Mouse (Mus musculus) neutrophil, adult 5-6 weeks (primary cell): Measurements from ENCODE around the gene Fanci. TPM values are rescaled to one million over a fixed set of nuclear protein-coding genes. Genes with fewer than 3 reads are reported as not detected.

ENCODE experiments used
- ATAC-seq: fragments of 151-379, 151-347 bp; 2 replicates; pipeline ENCODE4 v1.8.0; 2017; ENCODE audit warnings: mild to moderate bottlenecking, moderate TSS enrichment; ENCODE audit not compliant: insufficient number of reproducible peaks, poor library complexity, low FRiP score, severe bottlenecking; ENCODE audit errors: extremely low read depth
- total RNA-seq: library from RNA; stranded (forward); fragments of 200-1000 nt; gene quantifications from 2 replicates; pipeline ENCODE4 v1.2.3, GENCODE M21; 2017

The Fanci gene
- 3.4 and 3.9 TPM in 2 replicates for total RNA-seq

DNA sequence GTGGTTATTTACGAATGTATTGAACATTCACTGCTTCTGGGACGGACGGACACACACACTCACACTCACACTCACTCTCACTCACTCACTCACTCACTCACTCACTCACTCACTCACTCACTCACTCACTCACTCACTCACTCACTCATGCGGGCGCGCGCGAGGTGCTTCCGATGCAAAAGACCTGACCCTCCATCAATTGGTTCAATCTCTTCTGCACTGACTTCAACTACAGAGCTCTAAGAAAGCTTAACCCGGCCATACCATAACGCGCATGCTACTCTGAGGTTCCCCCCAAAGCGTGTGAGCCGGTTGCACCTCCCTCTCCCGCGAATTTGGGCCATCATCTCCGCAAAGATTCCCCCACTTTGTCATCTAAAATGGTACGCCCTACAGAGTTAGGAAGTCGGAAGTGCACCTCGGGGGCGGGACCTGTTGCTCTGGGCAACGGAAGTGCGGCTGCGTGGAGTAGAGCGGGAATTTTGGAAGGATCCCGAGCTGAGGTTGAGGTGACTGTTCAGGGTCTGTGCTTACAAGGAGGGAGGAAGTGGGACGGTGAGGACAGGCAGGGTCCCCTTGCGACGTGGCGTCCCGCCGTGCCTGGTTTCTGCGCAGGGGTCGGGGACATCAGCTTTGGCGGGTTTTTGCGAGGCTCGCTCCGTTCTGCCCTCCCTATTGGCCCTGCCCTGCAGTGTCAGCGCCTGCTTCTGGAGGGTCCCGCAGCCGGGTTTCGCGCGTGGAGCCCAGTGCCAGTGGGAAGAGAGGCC, at the start of gene Fanci:
Fanci (plus strand) TSS at position 47 of the 767 bp plus-strand sequence.
- ATAC-seq, result peak; percentile 83

DNA sequence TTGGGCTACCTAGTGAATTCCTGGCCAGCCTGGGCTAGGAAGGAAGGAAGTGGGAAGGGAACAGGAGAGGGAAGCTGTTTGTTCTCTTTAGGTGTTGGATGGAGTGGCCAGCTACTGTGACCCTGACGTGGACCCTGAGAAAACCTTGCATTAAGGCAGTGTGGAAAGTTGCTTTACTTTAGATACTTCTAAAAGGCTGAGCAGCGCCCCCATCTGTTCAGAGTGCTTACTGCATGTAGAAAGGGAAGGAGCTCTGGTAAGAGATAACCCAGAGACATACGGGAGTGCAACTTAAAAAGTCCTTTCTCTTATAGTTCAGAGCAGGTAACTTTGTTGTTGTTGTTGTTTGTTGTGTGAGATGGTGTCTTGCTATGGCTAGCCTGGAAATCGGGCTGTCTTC, 45.8 kb upstream of the Fanci start:
- peak; percentile 44 for ATAC-seq

DNA sequence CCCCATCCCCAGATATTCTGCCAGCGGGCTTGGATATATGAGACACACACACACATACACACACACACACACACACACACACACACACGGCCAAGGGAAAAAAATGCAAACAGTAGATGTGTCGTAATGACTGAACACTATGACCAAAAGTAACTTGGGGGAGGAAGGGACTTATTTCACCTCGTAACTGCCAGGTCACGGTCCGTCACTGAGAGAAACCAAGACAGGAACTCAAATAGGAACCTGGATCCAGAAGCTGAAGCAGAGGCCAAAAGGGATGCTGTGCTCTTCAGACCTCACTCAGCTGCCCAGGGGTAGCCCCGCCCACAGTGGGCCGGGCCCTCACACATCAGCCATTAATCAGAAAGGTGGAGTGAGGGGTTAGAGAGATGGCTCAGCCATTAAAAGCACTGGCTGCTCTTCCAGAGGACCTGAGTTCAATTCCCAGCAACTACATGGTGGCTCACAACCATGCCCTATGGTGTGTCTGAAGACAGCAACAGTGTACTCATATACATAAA, 45.1 kb upstream of the Fanci start:
- ATAC-seq, result peak; percentile 52; the same call in 1 of the 2 replicates

DNA sequence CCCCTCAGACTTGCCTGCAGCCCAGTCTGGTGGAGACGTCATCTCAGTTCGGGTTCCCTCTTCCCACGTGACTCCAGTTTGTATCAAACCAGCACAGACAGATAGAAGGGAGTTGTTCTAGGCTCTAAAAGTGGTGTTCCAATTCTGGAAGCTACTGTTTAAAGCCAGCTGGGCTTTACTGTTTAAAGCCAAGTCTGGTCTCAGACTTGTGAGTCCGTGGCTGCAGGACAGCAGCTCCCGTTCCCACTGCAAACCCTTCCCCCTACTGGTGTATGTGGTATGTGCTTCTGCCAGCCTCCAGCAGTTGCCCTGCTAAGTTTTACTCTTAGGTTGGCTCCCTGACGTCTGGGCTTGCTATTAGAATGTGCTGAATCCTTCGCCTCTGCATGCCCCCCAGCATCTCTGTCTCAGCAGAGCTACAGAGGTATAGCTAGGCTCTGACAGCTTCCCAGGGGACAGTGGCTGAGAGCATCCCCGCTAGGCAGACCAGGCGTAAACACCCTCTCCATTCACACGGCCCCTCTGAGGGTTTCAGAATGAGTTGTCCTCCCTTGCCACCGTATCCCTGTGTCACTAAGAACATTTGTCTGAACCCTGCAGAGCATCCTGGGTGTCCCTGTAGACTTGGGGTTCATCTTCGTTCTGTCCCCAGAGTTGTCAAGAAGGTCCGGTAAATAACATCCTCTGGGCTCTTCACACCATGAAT, 44.5 kb upstream of the Fanci start:
- no peak for ATAC-seq

DNA sequence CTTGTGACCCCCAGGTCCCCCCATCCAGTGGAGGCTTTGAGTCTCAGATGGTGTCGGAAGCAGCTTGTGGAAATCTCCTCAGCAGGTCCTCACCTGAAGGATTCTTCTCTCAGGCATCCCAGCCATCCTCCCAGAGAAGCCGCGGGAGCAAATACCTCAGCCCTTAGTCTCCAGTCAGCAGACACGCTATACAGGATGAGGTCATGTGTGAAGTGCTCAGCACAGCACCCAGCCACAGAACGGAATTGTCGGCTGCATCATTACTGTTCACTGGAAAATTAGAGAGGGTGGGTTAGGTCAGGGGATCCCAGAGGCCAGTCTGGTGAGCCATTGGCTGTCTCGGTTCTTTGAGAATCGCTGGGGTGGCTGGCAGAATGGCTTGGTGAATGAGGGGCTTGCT, 42.9 kb upstream of the Fanci start:
- ATAC-seq, result no peak

DNA sequence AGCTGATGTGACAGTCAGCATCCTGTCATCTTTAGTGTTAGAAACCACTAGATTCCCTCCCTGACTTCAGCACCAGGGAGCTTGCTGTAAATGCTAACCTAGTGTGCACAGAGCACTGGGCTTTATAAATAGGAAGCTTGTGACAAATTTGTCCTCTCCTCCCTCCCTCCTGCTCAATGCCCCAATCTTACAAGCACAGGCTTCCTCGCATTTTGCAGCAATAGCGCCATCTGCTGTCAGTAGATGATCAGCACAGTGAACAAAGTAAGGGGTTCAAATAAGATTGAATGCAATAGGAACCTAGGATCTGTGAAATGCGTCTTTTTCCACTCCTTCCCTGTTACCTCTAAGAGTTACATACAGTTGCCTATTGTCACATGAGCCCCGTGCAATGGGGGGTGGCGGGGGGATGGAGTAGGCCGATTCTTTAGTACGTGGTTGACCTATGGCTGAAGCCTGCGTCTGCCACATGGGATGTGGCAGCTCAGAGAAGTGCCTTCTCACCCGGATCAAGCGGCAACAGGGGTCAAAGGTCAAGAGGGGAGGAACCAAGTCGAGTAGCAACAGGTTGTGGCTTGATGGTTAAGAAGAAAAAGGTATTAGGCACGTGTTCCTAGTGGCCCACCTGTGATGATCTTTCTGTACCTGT, 41.9 kb upstream of the Fanci start:
- ATAC-seq, result peak; percentile 44

DNA sequence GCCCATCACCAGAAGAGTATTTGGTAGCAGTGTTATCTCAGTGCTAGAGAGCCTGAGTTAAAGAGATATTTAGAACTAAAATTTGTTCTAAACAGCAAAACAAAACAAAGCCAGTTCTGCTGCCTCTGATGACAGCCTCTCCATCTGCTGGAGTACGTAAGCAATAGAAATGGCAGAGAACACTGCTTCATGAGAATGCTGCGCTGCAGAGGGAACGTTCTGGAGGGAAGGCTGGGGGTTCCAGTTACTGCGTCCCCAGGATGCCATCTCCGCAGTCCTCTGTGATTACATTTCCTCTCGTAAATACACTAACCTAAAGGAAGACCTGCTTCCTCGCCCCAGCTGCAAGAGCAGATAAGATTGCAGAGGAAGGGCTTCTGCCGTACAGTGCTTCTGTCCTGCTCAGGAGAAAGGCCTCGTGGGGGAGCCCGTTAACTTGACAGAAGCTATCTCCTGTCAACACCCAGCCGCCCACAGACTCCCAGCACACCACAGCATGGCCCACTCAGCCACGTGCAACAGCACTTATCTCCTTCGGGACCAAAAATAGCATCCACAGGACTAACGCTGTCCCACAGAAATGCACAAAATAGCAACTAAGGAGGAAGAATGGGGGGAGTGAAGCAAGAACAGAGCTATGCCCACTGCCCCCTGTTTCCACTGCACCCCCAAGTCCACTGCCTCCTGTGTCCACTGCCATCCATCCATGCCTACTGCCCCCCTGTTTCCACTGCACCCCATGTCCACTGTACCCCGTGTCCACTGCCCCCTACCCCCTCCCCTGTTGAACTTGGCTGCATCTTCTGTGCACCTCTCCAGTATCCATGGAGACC, 33.2 kb upstream of the Fanci start:
- ATAC-seq, result no peak

DNA sequence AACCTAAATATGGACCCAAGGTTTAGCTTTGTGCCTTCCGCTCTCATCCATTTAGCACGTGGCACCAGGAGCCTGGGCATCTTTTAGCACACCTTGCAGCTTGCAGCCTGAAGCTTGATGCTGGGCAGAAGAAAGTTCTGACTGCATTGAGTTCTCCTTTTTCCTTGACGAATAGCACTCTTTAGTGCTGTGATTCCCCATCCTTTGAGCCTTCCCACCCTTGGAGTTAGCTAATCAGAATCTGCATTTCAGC, 32.6 kb upstream of the Fanci start:
- no peak for ATAC-seq

DNA sequence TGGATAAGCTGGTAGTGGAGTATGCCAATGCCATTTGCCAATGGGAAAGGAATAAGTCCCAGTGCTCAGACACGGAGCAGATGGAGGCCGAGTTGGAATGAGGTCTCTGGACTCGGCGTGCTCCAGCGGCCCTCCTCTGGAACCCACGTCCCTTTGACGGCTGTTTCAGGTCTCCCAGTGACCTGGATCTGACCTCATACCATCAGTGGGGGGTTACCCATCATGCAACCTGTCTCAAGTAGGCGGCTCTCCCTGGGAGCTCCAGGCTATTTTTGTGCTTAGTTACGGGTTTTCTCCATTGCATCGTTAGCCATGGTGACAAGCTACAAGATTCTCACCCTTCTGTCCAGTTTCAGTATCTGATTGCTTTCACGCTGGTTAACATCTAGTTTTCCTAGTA, 31.7 kb upstream of the Fanci start:
- no peak for ATAC-seq

DNA sequence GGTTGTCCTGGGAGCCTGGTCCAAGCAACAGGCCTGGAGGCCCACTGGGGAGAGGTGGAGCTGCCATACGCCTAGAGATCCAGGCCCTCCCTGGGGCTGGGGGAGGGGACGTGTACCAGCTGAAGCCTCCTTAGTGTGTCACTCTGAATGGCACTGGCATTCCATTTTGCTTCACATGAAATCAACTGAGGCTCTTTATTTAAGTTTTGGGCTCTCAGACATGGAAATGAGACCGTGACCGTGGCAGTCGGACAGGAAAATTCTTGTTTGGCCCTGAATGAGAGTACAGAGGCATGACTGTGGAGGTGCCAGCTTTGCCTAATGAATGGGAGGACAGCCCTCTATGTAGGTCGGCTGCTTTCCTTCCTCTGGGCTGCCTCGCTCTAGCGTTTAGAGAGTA, 29.5 kb upstream of the Fanci start:
- ATAC-seq, result no peak

DNA sequence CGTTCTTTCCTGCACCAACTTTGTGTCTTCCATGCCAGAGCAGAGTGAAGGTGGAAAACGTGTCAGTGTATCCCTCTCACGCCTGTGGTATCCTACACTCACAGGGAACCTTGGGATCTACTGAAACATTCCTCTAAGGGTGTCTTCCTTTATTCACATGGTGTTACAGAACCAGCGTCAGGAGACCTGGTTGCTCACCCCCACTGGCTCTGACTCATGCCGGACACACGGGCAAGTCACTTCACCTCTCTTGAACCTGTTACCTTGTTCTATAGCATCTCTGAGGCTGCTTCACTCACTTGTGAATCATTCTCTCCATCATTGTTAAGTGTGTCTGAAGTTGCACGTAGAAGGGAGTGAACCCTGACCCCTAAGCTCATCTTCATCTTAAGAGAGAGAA, 28.9 kb upstream of the Fanci start:
- no peak for ATAC-seq

DNA sequence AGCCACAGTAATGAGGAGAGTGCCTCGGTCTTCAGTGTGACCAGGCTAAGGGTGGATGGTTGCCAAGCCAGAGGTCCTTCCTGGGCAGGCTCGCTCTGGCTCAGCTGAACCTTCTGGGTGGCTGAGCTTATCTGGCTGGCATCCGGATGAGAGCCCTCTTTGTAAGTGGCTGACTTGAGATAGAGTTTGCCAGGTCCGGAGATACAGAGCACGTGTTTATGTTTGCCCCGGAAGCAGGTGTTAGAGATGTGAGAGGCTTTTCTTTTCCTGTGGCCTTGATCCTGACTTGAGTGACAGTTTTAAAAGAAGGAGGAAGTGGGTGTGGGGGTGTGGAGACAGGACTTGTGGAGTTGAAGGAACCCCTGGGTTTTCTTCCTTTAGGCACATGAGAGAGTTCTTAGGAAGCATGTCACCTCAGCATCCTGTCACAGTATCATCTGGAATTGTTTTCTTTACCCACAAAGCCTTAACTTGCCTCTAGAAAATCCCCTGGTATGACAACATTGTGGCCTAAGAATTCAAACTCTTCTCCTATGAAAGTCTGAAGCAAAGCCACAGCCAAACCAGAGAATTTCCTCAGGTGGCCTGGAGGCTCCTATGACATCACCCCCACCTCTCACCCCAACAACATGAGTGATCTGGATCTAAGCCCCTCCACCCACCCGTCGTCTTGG, 28.2 kb upstream of the Fanci start:
- ATAC-seq, result peak; percentile 34; the same call in 1 of the 2 replicates

DNA sequence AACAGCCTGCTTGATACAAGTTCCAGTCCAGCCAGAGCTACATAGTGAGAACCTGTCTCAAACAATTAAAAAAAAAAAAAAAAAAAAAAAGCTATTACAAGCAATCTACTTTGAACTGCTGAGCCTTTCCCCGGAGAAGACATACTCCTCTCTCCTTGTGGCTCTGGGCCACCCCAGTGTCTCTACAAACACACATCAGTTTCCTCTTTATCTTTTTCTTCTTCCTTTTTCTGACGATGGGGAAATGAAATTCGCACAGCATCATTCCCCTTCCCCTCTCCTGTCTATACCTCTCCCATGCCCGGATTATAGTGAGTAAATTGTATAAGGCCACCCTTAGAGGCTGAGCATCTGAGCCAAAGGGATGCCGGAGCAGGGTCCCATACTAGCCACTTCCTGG, 23.1 kb upstream of the Fanci start:
- no peak for ATAC-seq

DNA sequence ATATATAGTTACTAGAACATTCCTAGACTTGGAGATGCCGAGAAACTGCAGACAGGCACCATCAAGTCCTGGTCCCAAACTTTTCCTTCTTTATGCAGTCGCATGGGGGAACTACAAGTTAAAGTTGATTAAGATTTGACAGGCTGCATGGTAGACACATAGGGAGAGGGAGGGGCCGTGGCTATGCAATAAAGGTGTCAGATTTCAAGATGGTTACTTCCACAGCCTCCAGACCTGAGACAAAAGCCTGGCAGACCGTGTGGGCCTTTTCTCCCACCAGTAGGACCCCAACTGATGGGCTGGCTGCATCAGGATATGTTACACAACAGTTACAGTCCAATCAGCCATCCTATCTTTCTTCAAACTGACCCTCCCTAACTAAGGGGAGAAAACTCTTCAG, 22.3 kb upstream of the Fanci start:
- ATAC-seq, result no peak

DNA sequence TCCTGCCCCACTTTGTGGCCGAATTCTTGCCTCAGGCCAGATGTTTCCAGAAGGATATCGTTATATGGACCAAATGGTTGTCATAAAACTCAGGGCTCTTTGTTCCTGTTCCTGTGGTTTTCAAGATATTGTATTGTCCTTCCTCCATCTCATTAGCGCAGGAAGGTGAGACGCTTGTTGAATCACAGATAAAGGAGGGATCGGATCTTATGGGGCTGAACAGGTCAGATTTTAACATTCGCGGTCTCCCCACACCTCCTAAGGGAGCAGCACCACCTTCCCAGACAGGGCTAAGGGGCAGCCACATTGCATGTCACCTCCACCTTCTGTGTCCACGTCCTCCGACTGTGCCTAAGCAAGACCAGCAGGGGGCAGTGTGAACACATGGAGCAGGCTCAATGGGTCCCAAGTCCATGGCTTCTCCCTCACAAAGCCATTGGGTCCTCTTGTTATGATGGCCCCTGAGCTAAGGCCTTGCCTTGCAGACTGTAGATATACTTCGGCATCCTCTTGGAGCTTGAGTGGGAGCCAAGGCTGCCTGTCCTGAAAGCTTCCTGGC, 20.3 kb upstream of the Fanci start:
- ATAC-seq, result peak; percentile 86

DNA sequence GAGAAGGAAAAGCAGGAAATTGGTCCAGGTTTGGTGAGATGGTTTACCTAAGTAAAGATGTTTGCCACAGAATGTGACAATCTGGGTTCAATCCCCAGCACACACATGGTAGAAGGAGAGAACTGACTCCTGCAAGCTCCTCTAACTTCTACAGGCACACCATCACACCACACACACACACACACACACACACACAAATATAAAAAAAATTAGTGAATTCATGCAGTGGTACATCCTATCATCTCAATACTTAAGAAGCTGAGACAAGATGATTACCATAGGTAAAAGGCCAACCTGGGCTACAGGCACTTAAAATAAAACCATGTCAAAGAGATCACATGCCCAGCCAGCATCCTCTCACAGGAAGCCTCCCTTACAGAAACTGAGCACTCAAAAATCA, 17.7 kb upstream of the Fanci start:
- no peak for ATAC-seq

DNA sequence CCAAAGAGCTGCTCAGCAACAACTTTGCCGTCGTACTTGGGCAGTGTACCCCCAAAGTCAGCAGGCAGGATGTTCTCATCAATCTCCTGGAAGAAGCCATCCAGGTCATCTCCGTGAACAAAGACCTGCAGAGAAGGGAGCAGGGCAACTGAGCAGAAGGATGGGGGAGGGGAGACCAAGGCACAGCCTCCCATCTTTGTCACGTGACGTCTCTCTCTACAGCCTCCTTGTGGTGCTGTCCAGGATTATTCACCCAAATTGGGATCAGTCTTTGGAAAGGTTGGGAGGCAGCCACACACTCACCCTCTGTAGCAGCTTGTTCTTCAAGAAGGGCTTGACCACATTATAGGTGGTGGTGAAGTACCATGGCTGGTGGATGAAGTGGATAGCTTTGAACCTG, 16.1 kb upstream of the Fanci start:
- no peak for ATAC-seq

DNA sequence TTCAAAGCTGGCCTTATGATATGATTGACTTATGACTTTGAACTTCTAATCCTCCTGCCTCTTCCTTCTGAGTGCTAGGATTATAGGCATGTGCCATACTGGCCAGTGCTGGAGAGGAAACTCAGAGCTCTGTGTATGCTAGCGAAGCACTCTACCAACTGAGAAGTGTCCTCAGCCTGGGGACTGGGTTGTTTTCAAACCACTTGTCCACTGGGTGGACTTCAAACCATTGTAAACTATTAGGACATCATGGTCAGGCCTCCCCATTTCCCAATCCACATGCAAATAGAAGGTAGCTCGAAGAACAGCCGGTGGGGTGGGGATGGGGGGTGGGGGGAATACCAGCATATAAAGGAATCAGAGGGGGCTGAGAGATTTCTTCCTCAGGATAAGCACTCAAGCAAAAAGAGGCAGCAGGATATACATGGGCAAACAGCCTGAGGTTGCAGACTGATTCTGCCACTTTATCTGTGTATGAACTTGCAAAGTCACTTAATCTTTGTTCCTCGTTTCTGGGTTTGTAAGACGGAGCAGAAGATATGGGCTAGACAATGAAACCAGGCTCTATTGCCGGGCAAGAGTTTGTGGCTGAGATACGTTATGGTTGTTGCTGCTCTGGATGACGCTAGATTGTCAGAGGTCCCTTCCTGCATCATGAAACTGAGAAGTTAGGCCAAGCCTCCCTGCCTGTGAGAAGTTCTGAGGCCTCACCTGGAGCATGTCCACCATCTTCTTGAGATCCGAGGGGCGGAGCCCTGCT, 15.0 kb upstream of the Fanci start:
- no peak for ATAC-seq
